Mouse (Mus musculus) kidney, embryonic 14.5 days (tissue): ENCODE results near the gene Irgq. TPM values are rescaled to one million over a fixed set of nuclear protein-coding genes. Genes with fewer than 3 reads are reported as not detected.

ENCODE experiments used
- polyA plus RNA-seq: library from polyadenylated mRNA; unstranded; fragments of >200 nt; fragmentation: Nextera tagmentation; extraction: Ambion mirVana; gene quantifications from 2 replicates; pipeline ENCODE4 v1.2.1, GENCODE M21; 2014

Irgq gene
- polyA plus RNA-seq, 1 experiment from 2014 or later = 9.5 TPM

Other genes with a start within 250 kb of the Irgq start
- 31.3 and 39.5 TPM in 2 replicates for gene Zfp61, start 229.5 kb upstream of the Irgq start, polyA plus RNA-seq
- 9.6 and 10.3 TPM in 2 replicates for gene Zfp94, start 214.0 kb upstream of the Irgq start, polyA plus RNA-seq
- 0.26 and 0.31 TPM in 2 replicates for gene Tescl, start 196.8 kb upstream of the Irgq start, polyA plus RNA-seq
- gene Lypd5, start 181.5 kb upstream of the Irgq start, polyA plus RNA-seq = not detected in 2 replicates
- gene Kcnn4, start 160.4 kb upstream of the Irgq start, polyA plus RNA-seq = 2.6 and 3.3 TPM in 2 replicates
- 25.0 and 32.3 TPM in 2 replicates for gene Smg9, start 131.1 kb upstream of the Irgq start, polyA plus RNA-seq
- not detected in 2 replicates for gene Irgc1, start 78.4 kb upstream of the Irgq start, polyA plus RNA-seq
- 14.1 TPM in 2 replicates for gene Plaur, start 68.2 kb upstream of the Irgq start, polyA plus RNA-seq
- 1.5 and 5.9 TPM in 2 replicates for gene Cadm4, start 48.7 kb upstream of the Irgq start, polyA plus RNA-seq
- gene Zfp428, start 23.7 kb upstream of the Irgq start, polyA plus RNA-seq = 54.5 and 70.3 TPM in 2 replicates
- 0.17 and 0.61 TPM in 2 replicates for gene AC161166.1, start 18.2 kb upstream of the Irgq start, polyA plus RNA-seq
- gene Pinlyp, start 15.4 kb downstream of the Irgq start, polyA plus RNA-seq = 0.43 TPM in 1 of 2 replicates, not detected in the other
- gene Xrcc1, start 15.6 kb downstream of the Irgq start, polyA plus RNA-seq = 109 and 136 TPM in 2 replicates
- 51.8 and 53.6 TPM in 2 replicates for gene Ethe1, start 56.9 kb downstream of the Irgq start, polyA plus RNA-seq
- 2.5 and 3.0 TPM in 2 replicates for gene Zfp575, start 57.0 kb downstream of the Irgq start, polyA plus RNA-seq
- 0.24 and 0.32 TPM in 2 replicates for gene Phldb3, start 80.1 kb downstream of the Irgq start, polyA plus RNA-seq
- gene Lypd3, start 105.9 kb downstream of the Irgq start, polyA plus RNA-seq = 0.27 and 0.76 TPM in 2 replicates
- not detected in 2 replicates for gene Tex101, start 146.0 kb downstream of the Irgq start, polyA plus RNA-seq
- gene BC049730, start 178.6 kb downstream of the Irgq start, polyA plus RNA-seq = not detected in 2 replicates
- not detected in 2 replicates for gene Gm4763, start 196.2 kb downstream of the Irgq start, polyA plus RNA-seq
- gene Cd177, start 229.6 kb downstream of the Irgq start, polyA plus RNA-seq = 0.24 and 0.36 TPM in 2 replicates
- 0.39 and 0.41 TPM in 2 replicates for gene Ceacam10, start 246.5 kb downstream of the Irgq start, polyA plus RNA-seq